Mouse (Mus musculus) olfactory bulb, adult 2 months (tissue): ENCODE data around the gene Vamp8.

Experiments
- CTCF ChIP-seq: fragments of 200-500 bp; IDR thresholded peaks from 2 replicates; pipeline ENCODE4 v1.5.1; 2012; ENCODE audit warnings: low read depth, mild to moderate bottlenecking, low read length, moderate library complexity; ENCODE audit not compliant: insufficient read depth
- POLR2A ChIP-seq: fragments of 200-500 bp; IDR thresholded peaks from 2 replicates; pipeline ENCODE4 v1.6.1; 2012; ENCODE audit warnings: mild to moderate bottlenecking, low read depth, low read length, moderate library complexity; ENCODE audit not compliant: insufficient read depth

DNA sequence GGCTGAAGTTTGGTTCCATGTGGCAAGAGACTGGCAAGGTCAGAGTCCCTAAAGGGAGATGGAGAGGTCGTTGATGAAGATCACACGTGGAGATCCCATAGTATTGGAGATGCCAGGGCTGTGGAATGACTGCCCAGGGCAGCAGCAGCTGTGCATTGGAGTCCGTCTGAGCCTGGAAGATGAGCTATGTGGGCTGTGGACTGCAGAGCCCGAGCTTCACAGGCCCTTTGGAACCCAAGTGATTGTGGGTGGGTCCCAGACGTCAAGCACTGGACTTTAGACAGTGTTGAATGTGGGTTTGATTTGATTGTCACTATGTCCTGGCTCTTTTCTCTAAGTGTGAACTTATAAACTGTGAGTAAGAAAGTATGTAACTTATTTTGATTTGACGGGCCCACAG lies 25.5 kb downstream of the Vamp8 start:
- TF ChIP-seq CTCF (no peak), POLR2A (no peak)
